Mouse (Mus musculus) forelimb bud, embryonic 11.5 days (tissue): ENCODE data around the gene Stx8.

ENCODE experiments used
- DNase-seq: peaks from one replicate; pipeline ENCODE4 v3.0.0-alpha.2; 2012; ENCODE audit warnings: low read depth, low spot score

Stx8 gene

DNA sequence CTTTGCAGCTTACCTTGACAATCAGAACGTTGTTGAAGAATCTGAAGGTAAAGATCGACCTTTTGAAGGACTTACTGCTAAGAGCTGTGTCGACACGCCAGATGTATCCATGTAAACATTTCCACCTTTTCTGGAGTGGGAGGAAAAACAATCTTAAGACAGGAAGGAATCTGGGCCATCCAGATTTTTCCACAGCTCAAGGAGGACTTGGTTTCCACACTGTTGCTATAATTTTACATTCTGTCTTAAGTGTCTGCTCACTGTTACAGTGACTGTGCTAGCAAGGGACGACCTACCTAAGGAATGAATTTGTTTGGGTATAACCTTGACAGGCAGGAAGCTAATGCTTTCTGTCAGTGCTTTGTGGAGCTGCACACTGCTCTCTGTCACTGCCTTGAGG lies 7.2 kb downstream of the Stx8 start:
- DNase-seq, result no peak

DNA sequence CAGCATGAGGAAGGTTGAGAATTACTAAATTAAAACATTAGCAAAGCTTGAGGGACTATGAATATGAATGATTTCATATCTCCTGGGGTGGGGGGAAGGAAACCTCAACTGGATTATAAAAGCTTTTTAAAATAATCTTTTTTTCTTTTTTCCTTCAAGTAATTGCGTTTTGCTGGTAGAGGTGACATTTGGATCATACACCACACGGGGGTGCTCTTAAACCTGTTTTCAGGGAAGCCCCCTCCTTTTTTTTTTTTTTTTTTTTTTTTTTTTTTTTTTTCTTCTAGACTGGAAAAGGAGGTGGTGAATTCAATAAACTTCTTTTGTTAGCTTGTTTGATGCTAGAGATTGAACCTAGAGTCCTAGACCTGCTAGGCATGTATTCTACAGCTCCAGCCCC lies 9.3 kb downstream of the Stx8 start:
- peak; percentile 50 for DNase-seq

DNA sequence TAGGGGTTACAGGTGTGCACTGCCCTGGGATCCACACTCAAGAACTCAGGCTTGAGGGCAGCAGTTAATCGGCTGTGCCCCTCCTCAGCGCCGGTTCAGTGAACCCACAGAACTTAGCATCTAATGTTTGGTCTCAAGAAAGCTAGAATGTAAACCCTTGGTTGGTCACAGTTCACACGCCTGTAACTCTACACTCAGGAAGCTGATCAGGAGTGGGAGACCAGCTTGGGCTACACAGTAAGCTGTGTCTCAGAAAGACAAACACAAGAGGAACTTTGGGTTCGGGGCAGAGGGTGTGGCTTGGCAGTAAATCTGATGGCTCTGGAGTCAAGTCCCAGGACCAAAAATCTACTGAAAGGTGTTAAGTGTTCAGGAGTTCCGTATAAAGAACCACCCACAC lies 17.6 kb downstream of the Stx8 start:
- no peak for DNase-seq

DNA sequence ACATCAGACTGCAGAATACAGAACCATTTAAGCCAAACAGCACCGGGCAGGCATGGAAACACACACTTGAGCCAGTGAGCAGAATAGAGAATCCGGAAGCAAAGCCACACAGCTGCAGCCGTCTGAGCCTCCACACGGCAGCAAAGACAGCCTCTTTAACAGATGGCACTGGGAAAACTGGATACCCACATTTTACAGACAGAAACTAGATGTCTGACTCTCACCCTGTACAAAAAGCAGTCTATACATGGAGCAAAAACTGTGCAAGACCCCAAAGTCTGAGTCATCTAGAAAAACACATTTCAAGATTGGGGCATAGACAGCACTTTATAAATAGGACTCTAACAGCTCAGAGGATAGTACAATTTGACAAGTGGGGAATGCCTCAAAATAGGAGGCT lies 25.2 kb downstream of the Stx8 start:
- no peak for DNase-seq

DNA sequence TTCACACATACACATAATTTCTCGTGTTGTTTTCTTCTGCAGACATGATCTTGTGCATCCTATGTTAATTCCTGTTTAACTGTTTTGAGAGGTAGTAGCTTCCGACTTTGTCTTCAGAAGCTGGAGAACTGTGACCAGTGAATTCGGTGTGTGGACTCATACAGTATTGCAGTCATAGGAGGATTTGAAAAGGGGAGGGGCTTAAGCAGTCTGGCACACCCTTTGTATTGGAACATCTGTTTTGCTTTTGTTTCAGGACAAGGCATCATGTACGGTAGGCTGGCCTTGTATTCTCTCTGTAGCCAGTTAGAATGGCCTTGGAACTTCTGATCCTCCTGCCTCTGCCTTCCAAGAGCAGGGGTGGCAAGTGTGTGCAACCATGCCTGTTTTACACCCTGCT lies 30.0 kb downstream of the Stx8 start:
- DNase-seq, result no peak

DNA sequence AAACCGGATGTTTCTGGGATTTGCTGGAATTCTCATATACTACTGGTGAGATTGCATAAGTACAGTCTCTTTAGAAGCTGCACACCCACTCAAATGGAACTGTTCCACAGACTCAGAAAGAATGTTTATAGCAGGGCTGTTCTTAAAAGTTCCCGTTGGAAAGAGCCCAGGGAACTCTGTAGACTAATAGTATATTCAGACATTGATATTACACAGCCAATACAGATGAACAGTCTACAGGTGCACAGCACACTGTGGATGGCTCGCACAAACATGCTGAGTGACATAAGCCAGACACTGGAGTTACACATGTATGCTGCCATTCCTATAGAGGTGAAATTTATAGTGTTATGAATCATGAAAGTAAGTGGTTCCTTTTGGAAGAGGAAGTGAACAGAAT lies 32.9 kb downstream of the Stx8 start:
- no peak for DNase-seq

DNA sequence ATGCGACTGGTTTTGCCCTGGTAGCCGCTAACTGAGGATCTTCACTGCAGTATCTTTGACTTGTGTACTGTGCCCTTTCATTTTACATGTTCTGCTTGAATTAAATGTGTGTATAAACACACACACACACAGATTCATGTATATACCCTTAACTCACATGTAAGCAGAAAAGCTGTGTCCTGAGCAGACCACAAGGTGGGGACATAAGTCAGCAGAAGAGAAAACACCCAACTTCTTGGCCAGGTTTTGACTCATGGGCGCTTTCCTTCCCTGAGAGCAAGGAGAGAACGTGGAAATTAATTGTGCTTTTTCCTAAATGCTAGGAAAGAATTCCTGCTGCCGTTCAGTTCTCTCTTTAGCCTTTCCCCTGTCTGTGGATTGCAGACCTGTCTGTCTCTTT lies 33.6 kb downstream of the Stx8 start:
- no peak for DNase-seq

DNA sequence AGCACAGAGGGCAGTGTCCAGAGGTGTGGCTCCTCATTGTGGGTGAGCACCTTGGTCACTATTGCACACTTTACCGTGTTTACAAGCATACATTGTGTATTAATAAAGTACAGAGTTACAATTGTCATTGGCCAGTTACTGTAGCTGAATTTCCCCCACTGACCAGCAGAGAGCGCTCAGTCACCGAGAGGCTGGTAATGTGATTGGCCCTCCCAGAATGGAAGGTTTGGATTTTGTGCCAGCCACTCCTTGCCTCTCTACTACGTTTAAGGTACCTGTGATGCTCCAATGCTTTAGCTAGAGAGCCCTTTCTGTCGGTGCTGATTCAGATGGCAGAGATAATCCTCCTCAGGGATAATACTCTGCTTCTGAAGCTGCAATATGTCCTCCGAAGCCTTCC lies 38.2 kb downstream of the Stx8 start:
- peak; percentile 59 for DNase-seq

DNA sequence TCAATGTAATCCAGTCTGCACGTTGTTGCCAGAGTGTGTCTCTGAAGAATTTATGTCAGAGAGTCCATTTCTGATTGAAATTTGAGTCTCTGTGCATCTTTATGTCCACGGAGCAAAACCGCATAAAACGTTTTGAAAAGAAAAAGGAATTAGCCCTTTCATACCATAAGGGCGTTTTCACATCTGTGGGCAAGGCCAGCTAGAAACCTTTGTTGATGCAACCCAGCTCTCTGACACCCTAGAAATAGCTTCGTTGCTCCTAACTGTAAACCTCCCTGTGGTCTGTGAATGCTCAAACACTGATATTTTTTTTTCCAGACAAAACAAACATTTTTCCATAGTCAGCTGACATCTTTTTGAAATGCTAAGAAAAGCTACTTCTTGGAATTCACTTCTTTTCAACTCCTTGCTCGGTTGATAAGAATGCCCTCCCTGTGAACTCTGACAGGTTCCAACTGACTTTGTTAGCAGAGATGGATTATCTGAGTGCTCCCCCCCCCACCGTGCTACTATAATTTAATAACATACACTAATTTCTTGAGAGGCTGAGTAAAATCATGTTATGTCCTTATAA lies 40.3 kb downstream of the Stx8 start:
- no peak for DNase-seq

DNA sequence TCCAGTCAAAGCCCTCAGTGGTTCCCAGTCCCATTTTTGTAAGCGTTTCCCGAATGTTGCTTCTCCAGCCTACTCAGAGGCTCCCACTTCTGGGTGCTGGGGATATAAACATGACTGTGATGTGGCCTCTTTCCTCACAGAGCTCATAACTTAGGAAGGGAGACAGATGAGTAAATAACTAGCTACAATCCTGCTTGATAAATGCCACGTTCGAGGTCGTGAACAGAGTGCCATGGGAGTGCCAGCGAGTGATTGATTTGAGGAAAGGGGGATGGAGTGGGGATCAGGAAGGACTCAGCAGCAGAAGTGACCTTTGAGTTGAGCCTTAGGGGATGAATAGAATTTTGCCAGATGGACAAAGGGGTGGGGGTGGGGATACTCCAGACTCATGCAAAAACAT lies 41.7 kb downstream of the Stx8 start:
- no peak for DNase-seq

DNA sequence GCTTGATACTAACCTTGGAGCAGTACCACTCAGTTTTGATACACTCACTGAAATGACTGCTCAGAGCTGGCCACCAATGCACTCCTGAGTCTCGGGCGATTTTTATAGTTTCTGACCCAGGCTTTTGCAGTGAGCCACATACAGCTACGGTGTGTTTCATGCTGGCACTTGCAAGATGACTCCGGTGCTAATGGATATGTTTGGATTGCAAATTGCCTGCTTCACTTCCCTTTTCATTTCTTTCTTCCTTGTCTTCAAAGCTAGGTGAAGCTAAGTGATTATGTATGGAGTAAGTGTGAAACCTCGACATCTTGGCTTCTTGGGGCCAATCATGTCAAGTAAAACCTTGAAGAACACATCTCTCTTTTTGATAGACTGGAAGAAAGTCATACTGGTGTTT lies 43.4 kb downstream of the Stx8 start:
- DNase-seq, result no peak

DNA sequence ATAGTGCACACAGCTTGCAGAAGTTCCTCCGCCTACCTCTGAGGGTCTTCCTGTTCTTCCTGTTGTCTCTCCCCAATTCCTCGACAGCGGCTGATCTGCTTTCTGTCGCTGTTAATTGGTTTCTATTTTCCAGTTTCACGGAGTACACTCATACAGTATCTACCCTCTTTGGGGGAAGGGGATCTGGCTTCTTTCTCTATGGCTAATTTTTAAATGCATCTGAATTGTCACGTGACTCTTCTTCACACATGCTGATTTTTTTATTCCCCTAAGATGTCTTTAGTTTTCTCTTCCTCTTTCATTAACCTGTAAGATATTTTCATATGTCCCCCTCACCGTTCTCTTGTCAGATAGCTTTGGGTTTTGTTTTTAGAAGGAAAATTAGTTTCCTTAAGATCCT lies 46.2 kb downstream of the Stx8 start:
- no peak for DNase-seq

DNA sequence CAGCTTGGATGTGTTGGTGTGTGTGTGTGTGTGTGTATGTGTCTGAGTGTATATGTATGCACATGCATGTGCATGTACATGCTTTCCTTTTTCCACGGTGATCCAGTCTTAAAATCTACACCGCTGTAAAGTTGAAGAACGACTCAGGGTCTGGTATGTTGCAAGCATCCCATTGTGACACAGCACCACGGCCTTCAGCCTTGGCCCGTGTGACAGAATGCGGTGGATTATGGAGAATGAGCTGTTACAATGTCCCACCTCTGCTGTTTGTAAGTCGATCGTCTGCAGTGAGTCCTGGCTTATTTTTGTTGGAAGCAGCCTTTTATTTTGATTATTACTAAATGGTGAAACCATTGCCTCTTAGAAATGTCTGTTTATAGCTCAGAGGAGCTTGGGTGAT lies 52.2 kb downstream of the Stx8 start:
- no peak for DNase-seq

DNA sequence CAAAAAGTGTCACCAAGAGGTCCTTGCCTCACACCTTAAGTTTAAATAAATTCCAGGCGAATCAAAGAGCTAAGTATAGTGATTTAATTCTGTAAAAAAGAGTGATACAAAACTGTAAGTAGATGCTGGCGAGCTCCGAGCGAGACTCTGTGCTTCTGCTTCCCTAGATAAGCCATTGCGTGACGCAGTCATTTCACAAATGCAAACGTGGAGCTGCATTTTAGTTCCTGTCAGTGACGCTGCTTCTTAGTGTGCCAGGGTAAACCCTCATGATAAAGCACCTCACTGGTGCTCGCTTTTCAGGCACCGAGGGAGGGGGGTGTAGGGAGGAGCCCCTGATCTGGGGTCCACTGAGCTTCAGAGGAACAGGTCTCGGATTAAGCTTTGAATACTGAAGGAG lies 53.2 kb downstream of the Stx8 start:
- DNase-seq, result no peak

DNA sequence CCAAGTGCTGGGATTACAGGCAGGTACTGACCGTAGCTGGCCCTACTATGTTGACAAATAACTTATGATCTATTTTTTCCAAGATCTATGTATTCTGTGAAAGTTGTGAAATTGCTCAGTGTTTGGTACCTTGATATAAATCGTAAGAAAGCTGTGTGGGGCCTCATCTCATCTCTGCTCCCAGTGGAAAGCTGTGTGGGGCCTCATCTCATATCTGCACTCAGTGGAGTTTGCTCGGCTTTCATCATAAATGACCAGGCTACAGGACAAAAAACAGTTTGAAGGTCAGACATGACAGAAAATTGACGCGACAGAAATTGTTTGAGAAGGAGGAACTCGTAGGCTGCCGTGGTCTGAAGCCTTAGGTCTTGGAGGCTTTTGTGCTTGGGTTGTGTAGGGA lies 56.0 kb downstream of the Stx8 start:
- no peak for DNase-seq

DNA sequence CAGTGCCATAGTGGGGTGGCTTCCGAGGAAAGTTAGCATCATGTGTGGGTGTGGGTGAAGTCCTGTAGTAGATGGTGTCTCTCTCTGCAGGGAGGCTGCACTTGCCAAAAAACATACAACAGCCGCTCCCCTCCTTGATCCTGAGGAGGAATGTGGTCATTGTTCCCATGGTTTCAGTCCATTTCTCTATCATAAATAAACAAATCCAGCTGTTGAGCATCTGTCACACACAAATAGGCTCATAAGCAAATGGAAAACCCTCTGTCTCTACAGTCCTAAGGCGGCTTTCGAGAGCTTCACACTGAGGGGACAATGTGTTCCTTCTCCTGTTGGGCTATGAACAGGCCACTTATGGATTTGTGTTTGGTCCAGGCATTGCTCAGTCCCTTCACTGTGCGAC lies 56.9 kb downstream of the Stx8 start:
- DNase-seq, result no peak

DNA sequence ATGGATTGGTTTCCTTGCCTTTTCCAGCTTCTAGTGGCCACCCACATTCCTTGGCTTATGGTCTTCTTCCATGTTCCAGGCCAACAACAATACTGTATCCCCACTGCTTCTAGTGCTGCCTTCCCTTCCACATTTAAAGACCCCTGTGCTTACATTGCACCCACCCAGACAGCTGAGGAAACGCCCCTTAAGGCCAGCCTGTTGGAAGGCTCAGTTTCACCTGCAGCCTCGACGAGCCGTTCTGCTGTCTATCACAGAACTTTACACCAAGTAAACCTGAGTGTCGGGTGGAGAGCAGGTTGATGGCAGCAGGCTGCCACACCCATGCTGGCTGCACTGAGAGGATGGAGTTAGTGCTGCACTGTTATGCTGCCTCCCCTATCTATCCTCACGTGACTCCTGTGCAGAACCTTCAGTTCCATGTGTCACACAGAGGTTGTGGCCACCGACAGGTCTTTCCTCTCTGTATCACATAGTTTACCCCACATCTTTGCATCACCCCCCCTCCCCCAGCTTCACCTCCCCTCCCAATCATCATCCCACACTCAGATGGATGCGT lies 57.9 kb downstream of the Stx8 start:
- no peak for DNase-seq

DNA sequence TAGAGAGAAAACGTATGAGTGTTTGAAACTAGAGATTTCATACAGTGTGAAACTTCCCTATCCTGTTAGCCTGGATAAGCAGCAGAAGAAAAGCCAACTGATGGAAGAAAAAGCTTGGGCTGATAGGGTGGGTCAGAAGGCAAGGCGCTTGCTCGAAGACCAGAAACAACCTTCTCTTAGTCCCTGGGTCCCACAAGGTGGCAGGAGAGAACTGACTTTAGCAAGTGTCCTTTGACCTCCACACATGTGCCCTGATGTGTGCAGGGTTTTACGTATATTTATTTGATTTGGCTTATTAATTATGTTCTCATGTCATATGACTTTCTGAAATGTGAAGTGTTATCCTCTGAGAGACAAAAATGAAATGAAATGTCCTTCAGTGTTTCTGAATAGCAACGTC lies 60.6 kb downstream of the Stx8 start:
- DNase-seq, result no peak

DNA sequence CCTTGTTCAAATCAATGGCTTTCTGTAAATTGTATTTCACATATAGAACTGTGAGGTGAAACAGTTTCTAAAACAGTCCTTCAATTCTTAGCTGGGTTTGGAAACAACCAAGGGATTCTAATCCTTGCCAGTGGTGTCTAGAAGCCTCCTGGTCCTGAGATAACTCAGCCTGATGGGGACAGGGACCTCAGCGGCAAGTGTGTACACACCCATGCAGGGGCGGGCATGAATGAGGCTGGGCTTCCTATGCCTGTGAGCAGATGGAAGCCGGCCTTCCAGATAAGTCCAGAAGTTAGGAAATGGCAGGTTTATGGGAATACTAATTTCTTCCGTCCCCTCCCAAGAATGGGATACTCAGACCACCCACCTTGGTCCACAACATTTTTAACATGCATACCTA lies 63.1 kb downstream of the Stx8 start:
- DNase-seq, result no peak

DNA sequence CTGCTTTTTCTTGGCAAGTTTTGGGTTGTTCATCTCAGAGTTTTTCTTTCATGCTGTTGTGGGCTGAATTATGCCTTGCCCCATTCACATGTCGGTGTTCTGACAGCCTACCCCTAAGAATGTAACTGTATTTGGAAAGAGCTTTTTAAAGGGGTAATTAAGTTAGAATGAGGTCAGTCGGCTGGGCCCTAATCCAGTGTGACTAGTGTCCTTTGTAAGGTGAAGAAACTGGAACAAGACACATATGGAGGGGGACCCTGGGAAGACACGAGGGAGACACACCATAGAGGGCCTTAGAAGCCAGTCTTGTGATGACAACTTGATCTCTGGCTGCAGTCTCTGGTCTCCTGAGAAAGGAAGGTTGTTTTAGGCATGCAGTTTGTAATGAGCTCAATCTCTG lies 63.9 kb downstream of the Stx8 start:
- no peak for DNase-seq

DNA sequence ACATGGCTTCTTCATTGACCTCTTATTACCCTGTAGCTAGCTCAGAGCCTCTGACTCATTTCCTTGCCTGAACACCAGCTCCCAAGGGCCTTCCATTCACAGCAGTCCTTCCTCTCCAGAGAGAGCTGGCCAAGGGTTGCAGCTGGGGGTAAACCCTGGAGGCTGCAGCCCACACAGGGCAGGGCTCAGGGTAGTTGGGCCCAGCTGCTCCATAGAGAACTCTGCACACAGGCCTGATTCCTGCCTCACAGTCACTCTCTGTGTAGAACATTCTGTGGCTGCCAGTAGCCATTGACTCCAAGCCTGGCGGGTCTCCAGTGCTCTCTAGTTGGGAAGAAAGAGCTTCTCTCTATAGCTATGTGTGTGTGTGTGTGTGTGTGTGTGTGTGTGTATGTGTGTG lies 64.8 kb downstream of the Stx8 start:
- no peak for DNase-seq

DNA sequence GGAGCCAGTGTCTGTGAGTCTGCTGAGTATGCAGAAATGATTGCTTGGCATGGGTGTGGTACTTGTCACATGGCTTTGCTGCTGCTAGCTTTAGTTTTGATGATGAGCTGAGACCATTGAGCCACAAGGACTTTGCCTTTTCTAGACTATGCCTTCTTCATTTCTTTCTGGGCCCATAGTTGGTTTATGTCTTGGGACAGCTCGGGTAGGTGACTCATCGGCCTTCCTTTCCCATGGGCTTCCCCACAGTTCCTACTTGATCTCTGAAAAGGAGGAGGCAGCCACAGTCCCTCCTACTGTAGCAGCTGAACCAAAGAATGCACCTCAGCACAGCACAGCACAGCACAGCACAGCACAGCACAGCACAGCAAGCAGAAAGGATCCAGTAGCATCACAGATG lies 66.5 kb downstream of the Stx8 start:
- no peak for DNase-seq

DNA sequence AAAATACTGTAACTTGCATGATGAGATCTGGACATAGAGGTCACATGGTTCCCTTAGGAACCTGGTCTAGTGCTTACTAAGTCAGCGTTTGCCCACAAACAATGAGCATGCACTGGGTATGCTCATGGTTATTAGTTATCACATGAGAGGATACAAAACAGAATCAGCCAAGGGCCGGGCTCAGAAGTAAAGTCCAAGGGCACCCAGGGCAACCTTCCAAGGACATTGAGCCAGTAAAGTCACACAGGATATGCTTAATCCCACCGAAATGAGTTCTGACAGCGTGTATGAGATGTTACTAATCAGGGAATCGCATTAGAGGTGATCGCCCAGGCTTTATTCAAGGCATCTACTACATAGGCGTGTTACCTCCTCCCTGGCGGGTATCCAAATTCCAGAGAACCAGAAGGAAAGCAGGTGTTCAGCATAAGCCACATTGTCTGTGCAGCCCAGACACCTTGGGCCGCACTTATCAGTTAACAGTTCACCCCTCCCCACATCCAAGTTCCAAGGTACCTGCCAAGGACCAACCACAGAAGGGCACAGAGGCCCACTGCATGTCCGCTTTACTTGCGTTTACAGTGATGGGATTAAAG lies 67.4 kb downstream of the Stx8 start:
- no peak for DNase-seq

DNA sequence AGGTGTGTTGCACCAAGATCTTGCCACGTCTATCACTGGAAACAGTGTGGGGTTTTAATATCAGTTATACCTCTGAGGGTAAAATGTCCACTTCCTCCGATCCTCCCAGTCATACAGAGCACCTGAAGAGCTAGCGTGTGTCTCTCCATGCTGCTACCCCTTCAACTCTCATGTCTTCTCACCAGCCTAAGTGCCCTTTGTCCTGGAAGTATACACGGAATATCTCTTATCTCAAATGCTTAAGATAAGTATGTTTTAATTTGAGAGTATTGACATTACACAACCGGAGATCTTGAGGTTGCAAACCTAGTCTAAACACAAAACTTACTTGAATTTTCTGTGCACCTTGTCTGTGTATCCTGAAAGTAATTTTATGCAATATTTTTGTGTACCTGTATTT lies 68.4 kb downstream of the Stx8 start:
- DNase-seq, result no peak
